Mouse (Mus musculus) MEL-GATA-1-ER (cell line): ENCODE data around the gene Gm11273.

Experiments
- DNase-seq: peaks from one replicate; pipeline ENCODE4 v3.0.0-alpha.2; 2012; ENCODE audit warnings: low read depth; ENCODE audit errors: extremely low read depth

Gm11273 gene

GRCm38 (mm10) chr13:21453042-21453441, 48.2 kb downstream of the Gm11273 start:
- DNase-seq: no peak
